Mouse (Mus musculus) liver, adult 2 months (tissue): Measurements from ENCODE around the gene Ina.
A peak's percentile ranks its signal among the peaks of the same experiment; 100 is the strongest.

Source experiments
- CTCF ChIP-seq: fragments of 200-500 bp; IDR thresholded peaks from 2 replicates; pipeline ENCODE4 v1.5.1; 2011; ENCODE audit warnings: low read depth, low read length, control low read depth
- POLR2A ChIP-seq: fragments of 200-500 bp; IDR thresholded peaks from 2 replicates; pipeline ENCODE4 v1.6.1; 2011; ENCODE audit warnings: low read length, control low read depth; ENCODE audit not compliant: insufficient read depth; ENCODE audit errors: extremely low read depth

DNA sequence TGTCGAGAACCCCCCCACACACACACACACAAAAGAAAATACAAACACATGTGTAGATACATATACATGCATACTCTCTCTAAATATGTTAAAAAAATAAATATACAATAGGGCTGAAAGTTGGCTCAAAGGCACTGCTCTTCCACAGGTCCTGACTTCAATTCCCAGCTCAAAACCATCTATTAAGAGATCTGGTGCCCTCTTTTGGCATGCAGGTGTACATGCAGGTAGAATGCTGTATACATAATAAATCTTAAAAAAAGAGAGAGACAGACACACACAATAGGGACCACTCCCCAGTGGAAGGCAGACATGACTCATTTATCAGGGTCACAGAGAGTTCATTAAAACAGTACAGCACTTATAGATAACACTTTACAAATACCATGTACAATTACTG lies 31.8 kb downstream of the Ina start:
- no peak for TF ChIP-seq POLR2A
- peak; percentile 20; the same call in 1 of the 2 replicates for TF ChIP-seq CTCF
